Mouse (Mus musculus) regulatory T cell (primary cell): ENCODE results near the gene Ksr1.

Experiments
- in situ Hi-C: fragments of 300-600 bp; cut with MboI, MseI; formaldehyde crosslinking; loops from one replicate; pipeline ENCODE4 v1.15.1; 2025; ENCODE audit warnings: high pct_unique_total_duplicates

Ksr1 gene

DNA sequence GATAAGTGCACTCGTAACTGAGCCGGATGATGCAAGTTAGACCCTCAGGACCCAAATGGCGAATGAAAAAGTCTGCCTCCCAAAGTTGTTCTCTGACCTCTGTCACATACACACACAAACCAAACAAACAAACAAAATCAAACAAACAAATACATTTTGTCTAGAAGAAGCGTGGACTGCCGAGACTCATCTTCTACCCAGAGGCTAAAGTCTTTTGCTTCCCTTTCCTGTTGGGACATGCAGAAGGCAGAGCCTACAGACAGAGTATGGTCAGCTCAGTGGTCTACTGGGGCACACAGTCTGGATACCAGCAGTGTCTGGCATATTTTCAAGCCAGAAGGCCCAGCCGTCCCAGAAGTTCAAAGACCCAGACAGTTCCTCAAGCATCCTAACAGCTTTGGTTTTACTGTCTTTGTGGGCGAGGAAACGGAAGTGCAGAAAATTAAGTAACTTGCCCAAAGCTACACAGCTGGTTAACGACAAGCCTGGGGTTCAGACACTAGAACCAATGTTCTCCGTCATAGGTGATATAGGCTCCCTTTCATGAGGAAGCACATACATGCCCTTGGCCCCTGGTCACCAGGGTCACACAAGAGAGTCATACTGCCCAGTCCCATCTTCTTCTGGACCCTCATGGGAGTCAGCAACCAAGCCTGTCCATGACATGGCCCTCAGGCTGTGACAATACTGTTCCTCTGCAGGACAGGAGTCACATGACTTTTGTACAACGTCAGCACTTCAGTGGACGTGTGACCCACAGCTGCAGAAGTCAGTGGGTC lies 163.5 kb downstream of the Ksr1 start:
- in situ Hi-C loops: no loop called here

DNA sequence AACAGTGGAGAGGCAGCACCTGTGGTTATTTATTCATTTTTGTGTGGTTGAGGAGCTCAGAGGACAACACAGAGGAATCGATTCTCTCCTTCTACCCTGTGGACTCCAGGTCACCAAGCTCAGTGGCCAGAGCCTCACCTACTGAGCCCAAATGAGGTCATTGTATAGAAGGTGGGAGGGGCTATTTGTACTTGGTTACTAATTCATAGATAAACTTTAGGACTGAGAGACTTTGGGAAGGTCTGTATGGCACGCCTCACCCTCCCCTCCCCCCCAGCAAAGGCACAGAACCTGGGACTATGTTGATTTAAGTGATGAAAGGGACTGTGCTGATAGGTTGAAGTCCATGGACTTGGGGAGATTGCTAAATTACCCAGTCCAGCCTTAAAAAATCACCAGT lies 164.2 kb downstream of the Ksr1 start:
- in situ Hi-C loops: no loop called here

DNA sequence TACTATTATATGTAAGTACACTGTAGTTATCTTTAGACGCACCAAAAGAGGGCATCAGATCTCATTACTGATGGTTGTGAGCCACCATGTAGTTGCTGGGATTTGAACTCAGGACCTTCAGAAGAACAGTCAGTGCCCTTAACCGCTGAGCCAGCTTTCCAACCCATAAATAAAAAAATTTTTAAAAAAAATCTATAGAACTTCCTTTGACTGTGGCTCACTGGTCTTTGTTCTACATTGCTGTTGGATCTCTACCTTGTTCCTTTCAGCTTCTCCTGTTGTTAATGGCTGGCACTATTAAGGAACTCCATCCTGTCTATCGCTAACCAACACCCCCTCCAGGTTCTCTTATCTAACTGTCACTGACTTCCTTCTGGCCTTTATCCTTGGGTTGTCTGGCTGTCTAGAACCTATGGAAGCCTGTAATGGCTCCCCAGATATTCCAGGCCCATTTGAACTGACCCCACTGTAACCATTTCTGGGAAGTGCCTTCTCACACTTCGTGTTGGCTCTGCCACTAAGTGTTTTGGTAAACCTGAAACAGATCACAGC lies 166.0 kb downstream of the Ksr1 start:
- in situ Hi-C loops: no loop called here

DNA sequence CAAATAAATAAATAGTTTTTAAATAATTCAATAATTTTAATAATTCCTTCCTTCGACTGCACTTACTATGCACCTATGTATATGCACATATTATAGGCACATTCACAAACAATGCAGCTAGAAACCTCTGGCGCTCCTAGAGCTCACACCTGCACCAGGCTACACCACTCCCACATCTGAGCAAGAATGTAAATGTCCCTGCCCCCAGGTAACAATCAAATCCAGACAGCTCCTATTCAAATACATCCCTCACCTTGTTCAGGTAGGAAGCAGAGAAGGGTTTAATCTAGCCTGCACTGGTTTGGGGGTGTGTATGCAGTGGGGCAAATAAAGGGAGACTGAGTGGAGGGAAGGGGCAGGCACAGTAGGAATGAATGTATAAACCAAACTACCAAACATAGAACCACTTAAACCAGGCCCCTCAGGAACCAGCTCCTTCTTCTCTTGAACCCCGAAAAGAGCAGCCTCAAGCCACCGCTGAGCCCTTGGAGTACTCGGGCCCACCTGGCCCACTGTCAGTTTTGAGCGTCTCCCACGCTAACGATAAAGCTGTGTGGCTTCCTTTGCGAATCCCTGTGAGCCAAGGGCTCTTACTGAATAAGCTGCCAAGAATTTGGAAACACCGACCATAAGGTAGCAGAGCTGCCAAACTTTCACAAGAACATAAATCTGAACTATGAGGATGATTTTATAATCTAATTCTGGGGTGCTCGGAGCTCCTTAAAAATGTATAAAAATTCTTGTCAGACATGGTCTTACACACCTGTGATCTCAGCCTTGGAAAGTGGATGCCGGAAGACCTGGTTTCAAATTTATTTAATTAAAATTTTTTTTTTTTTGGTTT lies 167.8 kb downstream of the Ksr1 start:
- in situ Hi-C loops: no loop called here

DNA sequence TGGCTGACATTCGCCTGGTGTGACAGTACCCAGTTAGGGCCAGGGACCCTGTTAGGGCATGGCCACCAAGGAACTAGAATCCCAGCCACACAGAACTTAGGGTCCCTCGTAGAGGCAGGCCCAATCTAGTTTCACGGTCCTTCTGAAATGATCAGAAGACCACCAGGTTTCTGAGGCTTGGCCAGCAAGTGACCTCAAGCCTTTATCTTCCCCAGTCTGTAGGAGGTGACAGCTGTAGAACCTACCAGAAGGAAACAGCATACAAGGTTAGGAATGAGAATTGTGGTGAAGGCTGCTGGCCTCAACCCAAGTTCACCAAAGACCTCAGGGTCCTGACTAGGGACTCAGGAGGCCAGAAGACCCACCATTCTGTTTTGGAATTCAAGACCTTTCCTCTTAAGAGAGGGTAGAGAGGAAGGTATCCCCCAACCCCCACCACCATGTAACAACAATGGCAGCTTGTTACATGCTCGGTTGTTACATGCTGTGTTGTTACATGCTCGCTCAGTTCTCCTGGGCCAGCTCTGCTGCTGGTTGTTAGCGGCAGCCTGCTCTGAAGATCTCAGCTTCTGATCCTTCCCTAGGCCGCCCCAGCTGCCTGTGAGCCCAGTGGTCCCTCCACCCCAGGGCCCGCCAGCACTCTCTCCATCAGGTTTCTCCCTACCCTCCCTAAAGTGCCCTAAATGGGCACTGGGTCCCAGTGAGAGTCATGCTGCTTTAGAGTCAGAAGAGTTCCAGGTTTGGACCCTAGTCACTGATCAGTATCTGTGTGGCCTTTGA lies 169.3 kb downstream of the Ksr1 start:
- in situ Hi-C loops: no loop called here

DNA sequence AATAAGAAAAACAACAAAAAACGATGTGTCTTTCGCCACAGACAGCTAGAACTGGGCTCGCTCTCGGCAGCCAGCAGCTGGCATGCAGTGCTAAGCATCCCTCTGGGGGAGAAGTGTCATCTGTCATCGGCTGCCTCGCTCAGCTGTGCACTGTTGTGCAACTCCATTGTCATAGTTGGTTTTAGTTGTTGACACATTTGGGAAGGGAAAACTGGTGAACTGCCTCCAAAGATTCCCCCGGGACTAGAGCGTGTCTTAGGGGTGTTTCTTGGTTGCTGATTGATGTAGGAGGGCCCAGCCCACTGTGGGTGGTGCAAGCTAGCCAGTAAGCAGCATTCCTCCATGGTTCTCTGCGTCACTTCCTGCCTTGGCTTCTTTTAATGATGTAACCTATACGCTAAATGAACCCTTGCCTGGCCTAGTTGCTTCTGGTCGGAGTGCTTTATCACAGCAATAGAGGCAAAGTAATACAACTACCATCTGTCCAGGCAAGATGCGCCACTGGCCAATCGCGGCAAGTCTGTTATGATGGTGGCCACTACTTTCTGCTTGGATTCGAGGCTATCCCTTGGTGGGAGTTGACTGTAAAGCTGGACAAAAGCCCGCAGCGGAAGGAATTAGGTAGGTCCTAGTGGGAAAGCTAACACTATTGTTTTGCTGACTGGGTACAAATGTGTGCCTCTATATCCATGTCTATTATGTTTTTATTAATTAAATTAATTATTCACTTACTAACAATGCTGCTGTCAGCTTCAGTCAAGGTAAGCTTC lies 172.6 kb downstream of the Ksr1 start:
- in situ Hi-C loops: no loop called here

DNA sequence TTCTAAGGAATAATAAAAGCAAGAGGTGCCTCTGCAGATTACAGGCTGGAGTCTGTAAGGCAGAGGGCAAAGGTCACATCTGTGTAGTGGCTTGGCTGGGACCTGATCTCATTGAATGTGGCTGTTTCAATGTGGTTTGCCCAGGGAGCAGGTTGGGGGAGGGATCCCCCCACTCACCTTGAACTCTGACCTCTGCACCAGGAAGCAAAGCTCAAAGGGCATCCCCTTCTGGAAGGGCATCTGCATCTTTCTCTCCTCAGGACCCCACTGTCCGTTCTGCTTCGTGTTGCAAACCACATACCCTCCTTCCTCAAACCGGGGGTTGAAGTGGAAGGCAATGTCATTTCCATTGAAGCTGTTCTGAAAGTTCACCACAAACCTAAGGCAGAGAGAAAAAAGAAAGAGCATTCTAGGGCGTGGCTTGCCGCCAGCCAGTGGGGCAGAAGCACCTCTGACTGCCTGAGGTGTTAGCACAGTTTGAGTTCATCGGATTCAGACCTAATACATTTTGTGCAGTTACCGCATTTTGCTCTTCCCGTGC lies 173.3 kb downstream of the Ksr1 start:
- in situ Hi-C loops: no loop called here

DNA sequence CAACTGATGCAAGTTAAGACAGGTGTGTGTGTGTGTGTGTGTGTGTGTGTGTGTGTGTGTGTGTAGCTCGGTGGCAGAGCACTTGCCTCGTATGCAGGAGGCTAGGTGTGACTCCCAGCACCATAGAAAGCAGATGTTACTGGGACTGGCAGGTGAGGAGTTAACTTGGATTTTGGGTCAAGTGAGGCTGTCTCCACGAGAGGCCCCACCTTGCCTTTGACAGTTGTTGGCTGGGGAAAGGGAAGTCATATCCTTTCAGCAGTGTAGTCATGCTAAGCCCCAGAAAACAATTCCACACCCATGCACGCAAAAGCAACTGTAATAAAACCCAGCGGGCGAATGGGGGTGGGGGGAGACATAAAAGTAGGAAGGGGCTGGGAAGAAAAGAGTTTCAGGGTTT lies 173.9 kb downstream of the Ksr1 start:
- in situ Hi-C loops: no loop called here

DNA sequence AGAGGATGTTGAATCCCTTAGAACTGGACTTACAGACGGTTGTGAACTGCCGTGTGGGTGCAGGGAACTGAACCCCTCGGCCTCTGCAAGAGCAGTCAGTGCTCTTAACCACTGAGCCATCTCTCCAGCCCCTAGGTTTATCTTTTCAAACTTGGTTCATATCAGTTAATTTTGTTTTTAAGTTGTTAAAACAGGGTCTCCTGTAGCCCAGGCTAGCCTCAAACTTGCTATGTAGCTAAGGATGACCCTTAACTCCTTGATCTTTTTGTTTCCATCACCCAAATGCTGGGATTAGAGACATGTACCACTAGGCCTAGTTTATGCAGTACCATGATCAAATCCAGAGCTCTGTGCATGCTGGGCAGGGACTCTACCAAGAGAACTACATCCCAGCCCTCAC lies 174.5 kb downstream of the Ksr1 start:
- in situ Hi-C loops: no loop called here

DNA sequence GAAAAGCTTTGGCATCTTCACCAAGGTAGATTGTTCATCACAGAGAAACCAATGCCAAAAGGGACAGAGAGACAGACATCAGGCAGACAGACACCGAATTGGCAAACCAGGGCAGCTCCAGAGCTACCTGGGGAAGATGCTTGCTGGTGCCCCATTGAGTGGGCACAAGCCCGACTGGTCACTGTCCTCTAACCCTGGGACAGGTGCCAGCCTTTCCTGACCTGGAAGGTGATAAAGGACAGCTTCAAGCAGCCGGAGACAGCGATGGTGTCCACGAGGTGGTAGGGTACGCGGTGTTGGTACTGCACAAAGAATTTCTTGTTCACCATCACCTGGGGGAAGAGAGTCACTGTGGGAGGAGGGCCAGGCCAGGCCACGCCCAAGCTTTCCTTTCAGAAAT lies 175.1 kb downstream of the Ksr1 start:
- in situ Hi-C loops: no loop called here

DNA sequence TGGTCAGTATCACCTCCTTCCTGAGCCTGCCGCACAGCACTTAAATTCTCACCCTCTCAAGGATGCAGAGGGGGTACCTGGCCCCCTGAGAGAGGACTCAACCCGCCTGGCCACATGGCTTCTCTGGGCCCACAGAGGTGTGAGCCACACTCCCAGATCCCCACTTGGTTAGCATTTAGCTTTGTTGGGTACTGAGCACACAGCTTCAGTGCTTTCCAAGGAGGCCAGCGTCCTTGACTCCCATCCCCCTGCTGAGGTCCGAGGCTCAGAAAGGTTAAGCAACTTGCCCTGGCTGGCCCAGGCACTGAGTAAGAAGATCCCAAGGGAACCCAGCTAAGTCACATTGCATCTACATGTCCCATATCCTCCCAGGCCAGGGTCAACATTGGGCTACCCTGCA lies 178.1 kb downstream of the Ksr1 start:
- in situ Hi-C loops: loop anchor here (5.0 kb wide), 1 partner anchor 244 kb away; no protein-coding TSS in a partner anchor

DNA sequence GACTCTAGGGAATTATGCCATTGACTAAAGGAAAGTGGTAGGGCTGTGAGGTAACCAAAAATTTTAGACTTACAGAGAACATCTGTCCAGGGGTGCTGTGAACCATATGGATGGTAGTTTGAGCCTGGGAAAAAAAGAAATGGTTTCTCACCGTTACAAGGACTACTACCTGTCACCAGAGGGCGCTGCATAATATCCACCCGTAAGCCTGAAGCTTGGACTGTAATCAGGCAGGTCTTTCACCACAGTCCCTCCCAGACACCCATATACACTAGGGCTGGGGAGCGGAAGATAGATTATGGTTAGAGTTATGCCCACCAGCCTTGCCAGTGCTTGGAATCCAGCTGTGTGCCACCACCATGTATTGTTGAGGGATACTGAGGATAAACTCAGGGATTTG lies 178.8 kb downstream of the Ksr1 start:
- in situ Hi-C loops: loop anchor here (5.0 kb wide), 1 partner anchor 245 kb away; no protein-coding TSS in a partner anchor
